Mouse (Mus musculus): ENCODE measurements at regions not wholly inside any gene's neighbourhood (a gene's known extent, or its start where the extent isn't known, plus 50 kb on each side); places are given as distances from the start of the nearest gene placed in this dataset.

DNA sequence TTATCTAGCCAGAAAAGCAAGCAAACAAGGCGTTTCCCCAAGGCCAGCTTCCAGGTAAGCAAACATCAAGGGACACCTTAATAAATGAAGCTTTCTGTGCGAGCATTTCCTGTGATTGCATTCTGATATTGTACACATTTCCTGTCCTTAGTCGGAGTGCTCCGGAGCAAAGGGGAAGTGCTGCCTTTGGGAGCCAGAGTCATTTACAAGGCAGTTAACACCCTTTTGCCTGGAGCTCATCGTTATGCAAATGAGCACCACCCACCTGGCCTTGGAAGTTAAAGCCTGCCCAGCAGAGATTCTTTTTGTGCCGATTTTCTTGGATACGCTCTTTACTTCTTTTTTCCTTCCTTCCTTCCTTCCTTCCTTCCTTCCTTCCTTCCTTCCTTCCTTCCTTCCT lies 147.0 kb downstream of the Bcl2l11 start:
- TF ChIP-seq ZNF384 (IDR thresholded peaks at IDR 0.05; ENCODE audit: low read depth, low read length) (no peak), ZC3H11A (IDR thresholded peaks at IDR 0.05; ENCODE audit: borderline replicate concordance, low read depth, low read length) (no peak), HCFC1 (IDR thresholded peaks at IDR 0.05; ENCODE audit: borderline replicate concordance, insufficient read depth, low read length) (no peak)
